Mouse (Mus musculus) heart, embryonic 14.5 days (tissue): ENCODE results near the gene Atxn2. TPM values are rescaled to one million over a fixed set of nuclear protein-coding genes. Genes with fewer than 3 reads are reported as not detected.
"Not testable (repeated sequence)": the region's sequence is repeated elsewhere in the genome, so short reads cannot be mapped to it uniquely, and the experiment has no call there.

Source experiments
- ATAC-seq: fragments of 200-750 bp; cut with Nextera tagmentation; 2 replicates; pipeline ENCODE4 v1.8.0; 2017; ENCODE audit warnings: low read depth, moderate TSS enrichment; ENCODE audit not compliant: insufficient number of reproducible peaks, insufficient read depth, low FRiP score
- H3K27ac ChIP-seq, 2 experiments: fragments of 200-500 bp in 1 of 2; fragments of 300-500 bp in 1 of 2; sonication (generic) in 1 of 2; replicated peaks in 1 of 2; 2 replicates each; pipeline ENCODE4 v1.5.1; 2012 to 2014; ENCODE audit warnings: low read depth in 2 of 2, low read length in 2 of 2, control low read depth in 1 of 2, mild to moderate bottlenecking in 1 of 2, mixed read lengths in 1 of 2; ENCODE audit not compliant: control insufficient read depth in 1 of 2, insufficient read depth in 1 of 2
- H3K27me3 ChIP-seq: fragments of 300-500 bp; sonication (generic); 2 replicates; pipeline ENCODE4 v1.6.1; 2014; ENCODE audit warnings: mild to moderate bottlenecking, low read length, control low read depth; ENCODE audit not compliant: control insufficient read depth, insufficient read depth
- H3K36me3 ChIP-seq: fragments of 300-500 bp; sonication (generic); 2 replicates; pipeline ENCODE4 v1.6.1; 2014; ENCODE audit warnings: mild to moderate bottlenecking, control low read depth, low read length, mixed read lengths; ENCODE audit not compliant: control insufficient read depth, insufficient read depth
- H3K4me1 ChIP-seq, 2 experiments: fragments of 200-500 bp in 1 of 2; fragments of 300-500 bp in 1 of 2; sonication (generic) in 1 of 2; 2 replicates each; pipeline ENCODE4 v1.6.1; 2012 to 2014; ENCODE audit warnings: low read length in 2 of 2, control low read depth in 1 of 2, mixed read lengths in 1 of 2; ENCODE audit not compliant: control insufficient read depth in 2 of 2, insufficient read depth in 2 of 2
- H3K4me2 ChIP-seq: fragments of 300-500 bp; sonication (generic); 2 replicates; pipeline ENCODE4 v1.6.1; 2014; ENCODE audit warnings: mild to moderate bottlenecking, low read length
- H3K4me3 ChIP-seq, 2 experiments: fragments of 200-500 bp in 1 of 2; fragments of 300-500 bp in 1 of 2; sonication (generic) in 1 of 2; 2 replicates each; pipeline ENCODE4 v1.5.1; 2012 to 2014; ENCODE audit warnings: low read length in 2 of 2, mild to moderate bottlenecking in 2 of 2, control low read depth in 1 of 2, low read depth in 1 of 2, moderate library complexity in 1 of 2; ENCODE audit not compliant: control insufficient read depth in 1 of 2, insufficient read depth in 1 of 2
- H3K9ac ChIP-seq: fragments of 300-500 bp; sonication (generic); 2 replicates; pipeline ENCODE4 v1.6.1; 2014; ENCODE audit warnings: mild to moderate bottlenecking, low read length
- H3K9me3 ChIP-seq: fragments of 300-500 bp; sonication (generic); 2 replicates; pipeline ENCODE4 v1.6.1; 2016; ENCODE audit warnings: low read length, control low read depth; ENCODE audit not compliant: control insufficient read depth
- WGBS: fragments of 180-500 bp; shearing (Covaris S2); extraction: QIAGEN DNeasy Blood & Tissue Kit; methylation state at CpG from one replicate; pipeline ENCODE4 v1.1.7; 2014; 5-methylcytosine and 5-hydroxymethylcytosine counted together
- polyA plus RNA-seq: library from polyadenylated mRNA; unstranded; fragments of >200 nt; fragmentation: Nextera tagmentation; extraction: Ambion mirVana; gene quantifications from 2 replicates; pipeline ENCODE4 v1.2.1, GENCODE M21; 2014

The Atxn2 gene
- polyA plus RNA-seq, 1 experiment from 2014 or later, result 84.8 TPM

DNA sequence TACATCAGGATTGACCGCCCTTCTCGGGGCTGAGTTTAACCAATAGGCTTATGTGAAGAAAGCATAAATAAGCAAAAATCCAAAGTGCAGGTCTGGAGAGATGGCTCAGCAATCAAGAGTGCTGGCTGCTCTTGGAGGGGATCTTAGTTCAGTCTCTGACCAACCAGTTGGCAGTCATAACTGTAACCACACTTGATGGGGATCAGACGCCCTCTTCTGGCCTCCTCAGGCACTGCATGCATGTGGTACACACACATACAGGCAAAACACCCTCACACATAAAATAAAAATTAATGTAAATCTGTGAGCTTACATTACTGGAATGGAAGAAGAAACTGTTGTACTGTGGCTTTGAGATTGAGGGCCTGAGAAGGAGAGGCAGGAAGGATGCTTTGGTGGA is 40.7 kb upstream of the Atxn2 start:
- no peaks in the 10 kb centered on the region for H3K27me3 ChIP-seq
- no peaks in the 10 kb centered on the region for H3K9me3 ChIP-seq
- H3K4me3 ChIP-seq, result no peak overlapping the region
- H3K4me2 ChIP-seq, result no peak overlapping the region
- peaks cover 68% of the 10 kb centered on the region for H3K36me3 ChIP-seq
- H3K4me1 ChIP-seq, result no peaks in the 10 kb centered on the region; a peak in 1 of 4 replicates
- H3K9ac ChIP-seq, result no peak overlapping the region
- 80% methylated on average over 3 of the region's 3 CpGs for WGBS
- no peak for ATAC-seq
- no peak overlapping the region for H3K27ac ChIP-seq

DNA sequence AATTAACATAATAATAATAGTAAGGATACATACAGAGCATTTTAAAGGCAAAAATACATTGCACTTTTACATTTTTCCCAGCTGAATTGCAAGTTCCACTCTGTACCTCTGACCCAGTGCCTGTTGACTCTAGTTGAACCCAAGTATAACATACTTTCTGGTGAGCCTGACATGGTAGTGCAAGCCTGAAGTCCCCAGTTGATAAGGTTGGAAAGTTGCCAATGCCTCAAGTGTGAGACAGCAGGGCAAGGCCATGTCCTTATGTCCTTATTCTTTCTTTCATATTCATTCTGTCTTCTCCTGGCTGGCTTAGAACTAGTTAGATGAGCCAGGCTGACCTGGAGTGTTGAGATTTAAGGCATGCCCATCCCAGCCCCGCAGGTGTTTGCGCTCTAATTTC is 28.9 kb upstream of the Atxn2 start:
- Histone ChIP-seq H3K4me2 (no peak overlapping the region), H3K9ac (no peak overlapping the region), H3K4me3 (no peak overlapping the region), H3K27me3 (no peaks in the 10 kb centered on the region), H3K27ac (no peak overlapping the region; a peak in 1 of 4 replicates), H3K4me1 (peaks cover 10 to 27% of the 10 kb centered on the region in 2 experiments), H3K9me3 (no peaks in the 10 kb centered on the region), H3K36me3 (peaks cover 92% of the 10 kb centered on the region)
- WGBS, result 97% methylated on average over 2 of the region's 2 CpGs
- ATAC-seq, result no peak

DNA sequence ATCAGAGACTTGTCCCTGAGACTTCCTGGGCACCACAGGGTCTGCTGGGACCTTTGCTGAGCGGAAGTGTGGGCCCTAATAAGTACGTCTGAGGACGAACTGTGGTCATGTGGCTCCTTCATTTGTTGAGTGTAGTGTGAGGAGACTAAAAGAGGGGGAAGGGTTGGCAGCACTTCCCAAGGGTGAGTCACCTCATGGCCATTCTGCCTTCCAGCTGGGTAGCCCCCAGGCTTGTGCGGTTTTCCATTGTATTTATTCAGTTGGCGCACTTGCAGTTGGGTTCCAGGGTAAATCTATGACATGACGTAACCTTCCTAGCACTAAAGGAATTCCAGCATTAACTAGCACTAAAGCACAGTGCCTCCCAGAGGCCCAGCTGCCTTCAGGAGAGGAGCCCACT is 25.6 kb upstream of the Atxn2 start:
- Histone ChIP-seq H3K4me2 (no peak overlapping the region), H3K9ac (peak overlapping the region; percentile 28; the same call in 1 of the 2 replicates), H3K4me1 (peaks cover 10 to 27% of the 10 kb centered on the region in 2 experiments), H3K36me3 (peaks cover 59% of the 10 kb centered on the region), H3K27me3 (no peaks in the 10 kb centered on the region), H3K27ac (peak overlapping the region; percentile 69 to 70), H3K4me3 (no peak overlapping the region), H3K9me3 (no peaks in the 10 kb centered on the region)
- 42% methylated on average over 6 of the region's 6 CpGs for WGBS
- ATAC-seq, result no peak

DNA sequence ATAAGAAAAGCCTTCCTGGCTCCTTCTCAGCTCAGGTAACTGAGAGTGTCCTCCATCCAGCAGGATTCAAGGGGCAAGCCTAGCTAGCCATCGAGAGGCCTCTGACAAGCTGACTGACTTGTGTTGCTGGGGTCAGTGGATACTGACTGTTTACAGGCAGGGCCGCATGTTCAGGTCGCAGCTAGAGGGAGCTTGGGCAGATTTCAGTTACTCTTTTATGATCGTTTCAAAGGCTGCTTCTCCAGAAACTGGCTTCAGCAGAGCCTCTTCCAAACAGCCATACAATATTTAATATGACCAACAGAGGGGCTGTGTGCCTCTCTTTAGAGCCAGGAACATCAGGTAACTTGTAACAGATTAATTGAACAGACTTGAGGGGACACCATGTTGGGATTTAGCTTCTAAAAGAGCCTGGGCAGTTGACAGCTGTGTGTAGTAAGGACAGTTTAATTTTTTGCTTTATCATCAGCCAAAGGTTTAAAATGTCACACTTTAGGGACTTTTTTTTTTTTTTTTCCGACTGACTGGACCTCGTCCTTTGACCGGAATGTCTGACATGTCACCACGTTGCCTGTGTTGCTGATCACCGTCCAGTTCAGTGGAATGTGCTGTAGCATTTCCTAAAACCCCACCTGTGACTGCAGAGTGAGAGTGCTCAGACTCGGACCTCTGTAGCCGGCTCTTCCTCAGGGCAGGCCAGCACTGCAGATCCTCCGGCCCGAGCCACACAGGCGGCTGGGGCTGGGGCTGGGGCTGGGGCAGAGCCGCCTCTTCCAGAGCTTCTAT is 24.8 kb upstream of the Atxn2 start:
- Histone ChIP-seq H3K9me3 (no peaks in the 10 kb centered on the region), H3K36me3 (peaks cover 51% of the 10 kb centered on the region), H3K4me3 (no peak overlapping the region), H3K4me2 (peak overlapping the region; percentile 23; the same call in 1 of the 2 replicates), H3K27me3 (no peaks in the 10 kb centered on the region), H3K4me1 (peaks cover 10 to 27% of the 10 kb centered on the region in 2 experiments), H3K27ac (peak overlapping the region; percentile 69 to 70), H3K9ac (peak overlapping the region; percentile 28)
- 28% methylated on average over 15 of the region's 15 CpGs for WGBS
- ATAC-seq, result no peak

DNA sequence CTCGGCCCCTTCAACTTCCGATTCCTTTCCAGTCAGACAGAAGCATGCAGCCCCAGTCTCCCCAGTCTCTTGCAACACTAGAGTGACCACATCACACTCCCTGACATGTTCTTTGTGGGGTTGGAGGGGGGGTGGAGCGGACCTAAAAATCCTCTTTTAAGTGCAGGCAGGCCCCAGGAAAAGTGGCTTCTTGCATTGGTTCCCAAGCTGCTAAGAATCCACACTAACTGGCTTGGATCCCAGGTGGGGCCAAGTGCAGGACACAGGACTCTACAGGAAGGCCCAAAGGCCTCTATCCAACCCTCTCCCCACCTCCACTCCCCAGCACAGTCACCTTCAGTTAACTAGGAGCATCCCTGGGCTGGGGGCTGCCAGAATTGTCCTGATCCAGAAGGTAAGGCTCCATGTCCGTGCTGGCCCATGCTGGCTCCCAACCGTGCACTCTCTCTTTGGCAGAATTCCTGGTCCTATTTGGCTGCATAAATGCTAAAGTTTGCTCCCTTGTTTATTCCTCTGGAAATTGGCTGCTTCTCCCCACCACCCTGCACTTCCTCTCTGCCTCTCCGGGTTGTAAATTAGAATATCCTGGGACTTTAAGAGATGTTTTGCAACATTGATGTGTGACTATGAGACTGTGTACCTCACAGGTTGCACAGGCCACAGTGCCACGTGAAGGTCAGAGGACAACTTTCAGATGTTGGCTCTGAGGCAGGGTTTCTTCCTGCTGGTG is 20.5 kb upstream of the Atxn2 start:
- Histone ChIP-seq H3K27ac (no peak overlapping the region), H3K4me1 (peaks cover 7 to 13% of the 10 kb centered on the region in 2 experiments), H3K9me3 (no peaks in the 10 kb centered on the region), H3K4me3 (no peak overlapping the region), H3K36me3 (peaks cover 8% of the 10 kb centered on the region; the same call in 1 of the 2 replicates), H3K27me3 (no peaks in the 10 kb centered on the region), H3K4me2 (no peak overlapping the region), H3K9ac (no peak overlapping the region)
- 70% methylated on average over 7 of the region's 7 CpGs for WGBS
- no peak for ATAC-seq

DNA sequence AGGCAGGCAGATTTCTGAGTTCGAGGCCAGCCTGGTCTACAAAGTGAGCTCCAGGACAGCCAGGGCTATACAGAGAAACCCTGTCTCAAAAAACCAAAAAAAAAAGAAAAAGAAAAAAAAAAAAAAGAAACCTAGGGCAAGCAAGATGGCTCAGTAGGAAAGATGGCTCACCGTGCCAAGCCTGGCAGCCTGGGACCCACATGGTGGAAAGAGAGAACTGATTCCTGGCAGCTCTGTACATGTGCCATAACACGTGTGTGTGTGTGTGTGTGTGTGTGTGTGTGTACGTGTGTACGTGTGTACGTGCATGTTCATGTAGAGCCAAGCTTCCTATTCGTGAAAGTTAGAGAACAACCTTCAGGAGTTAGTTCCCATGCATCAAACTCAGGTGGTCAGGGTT is 19.7 kb upstream of the Atxn2 start:
- not testable (repeated sequence) for H3K27ac ChIP-seq, H3K4me2 ChIP-seq, H3K27me3 ChIP-seq, H3K4me3 ChIP-seq, H3K36me3 ChIP-seq, H3K4me1 ChIP-seq, ATAC-seq, H3K9me3 ChIP-seq, H3K9ac ChIP-seq
- 95% methylated on average over 7 of the region's 7 CpGs for WGBS

DNA sequence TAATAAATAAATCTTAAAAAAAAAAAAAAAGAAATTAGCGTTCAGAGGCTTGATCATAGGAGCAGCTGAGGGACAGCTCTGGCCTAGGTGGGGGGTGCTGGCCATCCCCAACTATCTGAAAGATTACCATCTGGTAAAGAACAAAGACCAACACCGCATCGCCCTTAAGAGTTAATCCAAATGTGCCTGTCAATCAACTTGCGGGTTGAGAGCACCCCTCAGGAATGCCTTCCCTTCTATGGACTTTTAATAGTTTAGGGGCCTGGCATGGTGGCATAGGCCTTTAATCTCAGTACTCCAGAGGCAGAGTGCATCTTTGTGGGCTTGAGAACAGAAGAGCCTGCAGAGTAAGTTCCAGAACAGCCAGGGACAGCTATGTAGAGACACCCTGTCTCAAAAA is 18.2 kb upstream of the Atxn2 start:
- Histone ChIP-seq H3K4me2 (no peak overlapping the region), H3K27me3 (no peaks in the 10 kb centered on the region), H3K9ac (no peak overlapping the region), H3K4me1 (no peaks in the 10 kb centered on the region), H3K9me3 (no peaks in the 10 kb centered on the region), H3K36me3 (no peaks in the 10 kb centered on the region), H3K27ac (no peak overlapping the region), H3K4me3 (no peak overlapping the region)
- WGBS, result 69% methylated on average over 4 of the region's 4 CpGs
- ATAC-seq, result no peak
